Mouse (Mus musculus): ENCODE results near the gene Fbln5.

The Fbln5 gene

DNA sequence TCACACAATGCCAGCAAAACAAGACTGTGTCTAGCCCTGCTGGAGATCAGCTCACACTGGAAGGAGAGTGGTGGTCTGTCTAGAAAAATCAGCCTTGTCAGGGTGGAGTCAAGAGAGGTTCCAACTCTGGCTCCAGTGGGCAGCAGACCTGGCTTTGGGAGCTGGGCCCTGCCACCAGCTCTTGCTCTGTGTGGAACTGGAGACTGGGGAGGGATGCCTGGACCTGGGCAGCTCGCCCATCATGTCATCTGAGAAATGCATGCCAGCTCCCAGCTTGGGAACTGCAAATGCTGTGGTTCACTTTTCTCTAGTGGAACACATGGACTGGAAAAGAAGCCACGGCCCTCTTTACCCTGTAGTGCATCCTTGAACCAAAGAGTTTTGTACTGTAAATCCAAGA lies 8.3 kb downstream of the Fbln5 start:
- DNase-seq (ENCODE audit: low read depth, low spot score), result no peak

DNA sequence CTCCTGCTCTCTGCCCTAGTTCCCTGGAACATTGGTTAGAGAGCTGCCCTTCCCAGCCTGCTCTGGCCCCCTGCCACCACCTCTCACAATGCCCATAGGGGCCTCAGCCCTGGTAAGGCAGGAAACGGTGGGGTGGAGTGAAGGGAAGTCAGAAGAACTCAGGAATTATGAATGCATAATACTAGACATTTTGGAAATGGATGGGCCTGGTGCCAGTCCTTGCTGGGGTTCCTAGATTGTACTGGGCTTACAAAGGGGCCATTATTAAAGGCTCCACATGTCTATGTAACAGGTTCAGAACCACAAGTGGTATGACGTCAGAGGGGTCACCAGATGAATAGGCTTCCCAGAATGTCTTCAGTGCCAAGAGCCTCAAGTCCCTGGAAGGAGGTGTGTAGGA lies 11.5 kb downstream of the Fbln5 start:
- no peak for DNase-seq (ENCODE audit: low read depth, low spot score)

DNA sequence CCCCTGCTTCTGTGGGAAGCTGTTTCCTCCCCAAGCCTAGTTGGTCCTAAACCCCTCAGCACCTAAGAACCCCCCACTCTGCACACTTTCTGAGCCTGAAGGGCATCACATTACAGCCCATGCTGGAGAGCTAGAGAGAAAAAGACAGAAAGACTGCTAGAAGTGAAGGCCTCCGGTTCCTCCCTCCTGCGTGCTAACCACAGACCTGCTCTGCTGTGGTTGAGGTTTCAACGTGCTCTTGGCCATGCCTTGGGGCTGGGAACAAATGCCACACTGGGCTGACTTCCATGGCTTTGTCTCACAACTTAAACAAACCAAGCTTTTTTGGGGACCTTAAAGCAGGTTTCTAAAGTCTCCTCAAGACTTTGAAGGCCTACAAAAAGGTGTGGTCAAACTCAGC lies 16.4 kb downstream of the Fbln5 start:
- no peak for DNase-seq (ENCODE audit: low read depth, low spot score)

DNA sequence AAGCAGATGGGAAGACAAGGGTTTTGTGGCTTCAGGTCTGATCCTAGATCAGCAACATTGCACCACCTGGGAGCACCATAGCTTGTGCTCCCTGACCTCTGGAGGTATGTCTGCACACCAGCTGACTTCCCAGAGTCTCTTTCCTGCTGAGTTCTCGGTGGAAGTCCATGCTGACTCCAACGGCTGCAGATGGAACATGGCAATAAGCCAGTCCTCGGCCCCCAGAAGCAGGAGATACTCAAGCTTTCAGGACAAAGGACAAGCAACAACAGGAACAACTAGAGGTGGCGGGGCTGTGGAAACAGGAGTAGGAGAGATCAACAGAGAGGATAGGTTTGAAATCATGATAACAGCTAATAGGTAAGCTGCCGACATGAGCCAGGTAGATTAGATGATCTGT lies 17.1 kb downstream of the Fbln5 start:
- DNase-seq (ENCODE audit: low read depth, low spot score), result no peak

DNA sequence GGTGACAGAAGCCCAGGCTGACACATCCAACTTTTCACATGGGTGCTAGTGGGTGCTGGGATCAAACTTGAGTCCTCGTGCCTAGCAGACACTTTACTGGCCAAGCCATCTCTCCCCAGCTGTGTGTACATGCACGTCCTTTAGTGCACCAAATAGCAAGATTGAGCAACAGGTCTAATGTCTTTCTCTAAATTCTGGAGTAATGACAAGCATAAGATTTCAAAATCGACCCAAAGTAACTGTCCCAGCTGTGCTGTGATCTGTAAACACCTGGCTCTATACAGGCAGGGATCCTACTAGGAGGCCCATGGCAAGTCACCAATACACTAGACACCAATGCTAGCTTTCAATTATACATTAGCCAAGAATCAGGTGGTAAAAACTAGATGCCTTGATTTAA lies 17.8 kb downstream of the Fbln5 start:
- DNase-seq (ENCODE audit: low read depth, low spot score), result no peak

DNA sequence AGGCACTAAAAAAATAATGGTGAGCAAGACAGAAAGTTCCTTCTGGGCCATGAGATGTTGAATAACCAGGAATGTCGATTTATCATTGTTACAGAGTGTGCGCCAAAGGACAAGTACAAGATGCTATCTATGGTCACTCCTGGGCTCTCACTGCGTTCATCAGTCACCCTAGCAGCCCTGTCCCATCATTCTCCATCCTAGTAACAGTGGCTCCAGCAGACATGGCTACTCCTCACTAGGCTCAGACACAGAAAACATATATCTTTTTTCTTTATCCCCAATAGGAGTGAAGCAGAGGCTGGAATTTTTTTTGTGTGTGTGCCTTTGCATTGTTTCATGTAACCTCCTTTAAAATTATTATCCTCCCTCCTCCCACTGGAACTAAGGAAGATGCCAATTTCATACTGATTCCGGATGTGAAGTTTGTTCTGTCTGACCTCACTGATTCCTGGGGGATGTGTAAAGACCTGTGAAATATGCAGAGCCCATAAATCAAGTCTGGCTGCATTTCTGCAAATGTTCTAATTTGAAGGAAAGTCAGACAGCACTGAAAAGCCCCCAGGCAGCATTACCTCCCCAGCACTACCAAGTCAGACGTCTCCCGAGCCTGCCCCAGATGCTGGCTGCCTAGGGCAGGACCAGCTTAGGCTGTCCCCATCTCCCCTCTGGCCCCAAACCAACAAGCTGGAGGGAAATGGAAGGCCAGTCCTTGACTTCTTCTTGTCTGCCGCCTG lies 20.5 kb downstream of the Fbln5 start:
- no peak for DNase-seq (ENCODE audit: low read depth, low spot score)

DNA sequence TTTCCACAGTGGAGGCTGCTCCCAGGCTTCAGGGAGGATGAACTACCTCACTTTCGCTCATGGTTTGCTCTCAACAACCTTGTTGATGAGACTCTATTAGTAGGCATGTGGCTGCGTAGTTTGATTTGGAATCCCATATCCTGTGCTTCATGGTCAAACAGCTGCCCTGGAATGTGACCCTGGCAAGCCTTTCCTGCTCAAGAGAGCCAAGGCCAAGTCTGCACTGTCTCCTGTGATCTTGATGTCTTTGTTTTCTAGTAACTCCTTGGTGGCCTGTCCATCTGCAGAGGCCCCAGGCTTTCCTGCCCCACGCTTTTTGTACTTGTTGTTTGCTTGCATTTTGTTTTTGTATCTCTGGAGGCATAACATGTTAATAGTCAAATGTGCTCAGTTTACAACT lies 24.4 kb downstream of the Fbln5 start:
- no peak for DNase-seq (ENCODE audit: low read depth, low spot score)

DNA sequence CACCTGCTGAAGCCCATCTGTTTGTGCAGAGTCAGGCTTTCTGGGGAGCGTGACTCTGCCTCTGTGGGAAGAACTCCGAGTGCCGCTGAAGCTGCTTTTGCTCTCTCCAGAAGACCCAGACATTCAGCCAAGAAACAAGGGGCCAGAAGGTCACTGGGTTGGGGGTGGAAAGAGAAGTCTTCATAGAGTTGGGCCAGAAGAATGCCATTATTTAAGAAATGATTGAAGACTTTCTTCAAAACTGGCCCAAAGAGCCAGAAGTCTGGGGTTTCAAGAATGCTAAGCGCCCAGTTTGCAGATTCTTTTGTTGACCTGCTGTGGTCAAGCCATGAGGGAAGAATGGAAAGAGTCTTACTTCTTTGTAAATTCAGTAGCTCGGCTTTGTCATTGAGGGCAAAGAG lies 25.6 kb downstream of the Fbln5 start:
- no peak for DNase-seq (ENCODE audit: low read depth, low spot score)

DNA sequence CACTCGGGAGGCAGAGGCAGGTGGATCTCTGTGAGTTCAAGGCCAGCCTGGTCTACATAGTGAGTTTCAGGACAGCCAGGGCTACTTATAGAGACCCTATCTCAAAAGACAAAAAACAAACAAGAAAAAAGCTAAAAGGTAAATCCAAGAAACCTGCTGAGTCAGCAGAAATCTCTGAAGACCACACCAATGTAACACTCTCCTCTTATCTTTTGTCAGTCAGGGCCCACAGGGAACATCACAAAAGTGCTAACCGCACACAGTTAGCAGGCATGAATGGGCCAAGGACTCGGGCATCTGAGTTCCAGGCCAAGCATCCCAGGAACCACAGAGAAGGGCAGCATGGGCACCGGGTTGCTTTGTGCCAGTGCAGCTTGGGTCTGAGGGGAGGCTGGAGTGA lies 26.2 kb downstream of the Fbln5 start:
- DNase-seq (ENCODE audit: low read depth, low spot score), result no peak

DNA sequence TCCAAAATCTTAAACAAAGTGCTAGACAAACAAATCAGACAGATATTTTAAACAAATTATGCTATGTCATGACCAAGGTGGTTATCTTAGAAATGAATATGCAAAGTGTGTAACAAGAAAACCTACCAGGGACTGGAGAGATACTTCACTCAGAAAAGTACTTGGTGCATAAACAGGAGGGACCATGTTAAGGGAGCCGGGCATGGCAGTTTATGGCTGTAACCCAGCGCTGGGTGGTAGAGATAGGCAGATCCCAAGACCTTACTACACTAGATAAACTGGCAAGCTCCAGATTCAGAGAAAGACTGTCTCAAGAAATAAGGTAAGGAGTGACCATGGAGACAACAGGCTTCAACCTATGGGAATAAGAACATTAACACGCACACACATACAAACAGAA lies 29.1 kb downstream of the Fbln5 start:
- DNase-seq (ENCODE audit: low read depth, low spot score), result no peak

DNA sequence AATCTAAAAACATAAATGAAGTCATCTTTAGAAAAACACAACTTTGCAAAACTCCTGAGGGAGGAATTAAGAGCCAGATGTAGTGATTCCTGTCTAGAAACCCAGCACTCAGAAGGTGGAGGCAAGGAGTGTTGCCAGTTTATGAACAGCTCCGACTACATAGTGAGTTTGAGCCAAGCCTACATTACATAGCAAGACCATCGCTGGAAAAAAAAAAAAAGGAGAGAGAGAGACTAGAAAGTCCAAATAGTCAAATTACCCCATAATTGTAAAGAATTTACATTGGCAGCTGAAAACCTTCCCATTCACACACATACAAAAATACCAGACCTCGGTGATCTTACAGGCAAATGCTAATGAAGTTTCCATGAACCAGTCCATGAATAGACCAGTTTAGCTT lies 29.6 kb downstream of the Fbln5 start:
- DNase-seq (ENCODE audit: low read depth, low spot score), result no peak

DNA sequence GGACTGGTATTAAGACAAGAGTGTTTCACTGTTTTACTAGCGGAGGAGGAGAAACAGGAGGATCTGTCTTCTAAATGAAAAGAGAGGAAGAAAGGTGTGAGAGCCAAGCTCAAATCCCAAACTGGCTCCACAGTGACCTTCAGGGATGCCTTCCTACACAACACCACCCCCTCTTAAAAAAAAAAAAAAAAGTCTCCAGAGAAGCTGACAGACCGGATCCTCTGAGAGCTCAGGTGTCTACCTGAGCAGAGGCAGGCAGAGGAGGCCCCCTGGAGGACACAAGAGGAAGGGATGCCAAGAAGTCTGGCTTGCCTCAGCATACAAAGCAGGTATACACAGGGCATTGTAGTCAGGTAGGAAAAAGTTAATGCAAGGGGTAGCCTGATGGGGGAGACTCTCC lies 36.1 kb downstream of the Fbln5 start:
- DNase-seq (ENCODE audit: low read depth, low spot score), result no peak

DNA sequence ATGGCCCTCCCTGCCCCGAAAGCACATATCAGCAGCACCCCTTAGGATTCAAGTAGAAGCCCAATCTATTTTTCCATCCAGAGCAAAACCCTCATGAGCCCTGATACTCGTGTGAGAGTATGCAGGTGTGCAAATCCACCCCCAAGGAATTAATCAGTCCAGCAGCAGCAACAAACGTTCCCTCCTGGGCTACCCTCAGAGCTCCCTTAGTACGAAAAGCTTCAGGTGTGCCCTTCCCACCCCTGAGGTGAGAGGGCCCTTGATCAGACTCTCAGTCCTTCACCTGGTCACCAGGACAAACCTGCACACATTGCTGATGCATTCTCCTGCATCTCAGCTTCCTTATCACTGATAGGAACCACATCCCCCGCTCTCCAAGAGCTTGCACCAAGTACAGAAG lies 37.9 kb downstream of the Fbln5 start:
- no peak for DNase-seq (ENCODE audit: low read depth, low spot score)

DNA sequence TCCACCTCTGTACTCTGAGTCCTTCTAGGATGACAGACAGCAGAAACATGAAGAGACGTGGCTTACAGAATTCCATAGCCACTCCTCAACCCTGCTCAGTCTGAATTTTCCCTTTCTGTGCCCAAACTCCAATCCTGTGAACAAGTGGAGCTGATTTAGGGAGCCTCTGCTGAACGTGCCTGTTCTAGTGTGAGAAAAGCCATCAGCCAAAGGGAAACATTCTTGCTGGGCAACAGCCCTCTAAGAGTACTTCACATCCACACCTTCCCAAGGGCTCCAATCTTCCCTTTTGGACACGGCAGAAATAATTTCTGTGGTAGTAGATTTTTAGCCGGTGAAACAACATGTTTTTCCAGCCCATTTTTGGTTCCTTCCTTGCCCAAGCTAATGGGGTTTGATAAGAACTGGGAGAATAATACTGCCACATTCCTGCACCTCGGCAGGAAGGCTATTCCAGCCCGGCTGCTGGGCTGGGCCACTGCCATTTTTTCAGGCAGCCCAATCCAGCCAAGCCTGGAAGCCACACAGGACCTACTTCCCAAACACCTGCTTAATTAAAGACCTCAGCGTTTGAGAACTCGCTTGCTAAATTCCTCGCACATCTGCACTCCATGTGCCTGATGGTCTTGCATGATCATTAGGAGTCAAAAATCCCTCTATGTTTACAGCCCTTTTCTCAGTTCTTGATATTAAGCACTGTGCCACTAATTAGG lies 41.1 kb downstream of the Fbln5 start:
- DNase-seq (ENCODE audit: low read depth, low spot score), result no peak

DNA sequence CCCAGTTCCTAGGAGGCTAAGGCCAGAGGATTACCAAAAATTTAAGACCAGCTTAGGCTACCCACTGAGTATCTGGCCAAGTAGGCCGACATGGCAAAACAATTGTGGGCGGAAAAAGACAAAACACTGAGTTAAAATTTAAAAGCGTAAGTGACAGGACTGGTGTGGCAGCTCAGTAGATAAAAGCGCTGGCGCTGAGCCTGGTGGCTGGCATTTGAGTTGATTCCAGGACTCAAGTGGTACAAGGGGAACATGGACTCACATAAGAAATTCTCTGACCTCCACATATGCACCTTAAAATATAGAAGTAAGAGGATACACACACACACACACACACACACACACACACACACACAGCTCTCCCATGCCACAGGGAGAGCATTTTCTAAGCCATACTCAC lies 42.5 kb downstream of the Fbln5 start:
- DNase-seq (ENCODE audit: low read depth, low spot score), result no peak

DNA sequence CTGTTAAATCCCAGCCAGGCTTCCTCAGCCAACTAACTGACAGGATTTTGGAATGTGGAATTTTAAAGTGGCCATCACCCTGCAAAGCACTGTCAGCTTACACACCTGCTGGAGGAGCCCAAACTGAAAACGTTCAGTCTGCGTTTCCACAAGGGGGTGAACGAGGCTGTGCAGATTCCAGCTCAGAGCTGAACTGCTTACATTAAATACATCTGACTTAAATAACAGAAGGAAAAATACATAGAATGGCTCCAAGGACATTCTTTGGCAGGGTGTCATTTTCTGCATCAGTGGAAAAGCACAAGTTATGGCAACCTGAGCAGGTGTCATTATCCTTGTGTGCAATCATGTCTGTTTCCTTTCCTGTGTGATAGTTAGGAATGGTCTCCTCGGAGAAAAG lies 44.7 kb downstream of the Fbln5 start:
- DNase-seq (ENCODE audit: low read depth, low spot score), result no peak

DNA sequence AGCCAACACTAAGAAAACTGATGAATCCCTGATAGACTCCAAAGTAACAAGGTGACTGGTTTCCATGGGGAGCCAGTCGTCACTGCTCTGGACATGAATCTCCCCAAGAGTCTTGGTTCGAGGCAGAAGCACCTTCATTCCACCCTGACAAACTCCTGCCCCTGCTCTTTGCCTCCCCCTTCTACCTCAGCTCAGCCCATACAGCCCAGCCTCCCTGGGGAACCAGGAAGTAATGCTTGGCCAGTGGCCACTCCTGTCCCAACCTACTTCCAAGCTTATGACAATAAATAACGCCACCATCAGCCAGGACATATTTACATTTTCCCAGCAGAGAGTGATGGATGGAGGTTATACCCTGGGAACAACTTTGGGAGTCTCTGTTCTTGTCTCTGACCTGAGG lies 45.9 kb downstream of the Fbln5 start:
- DNase-seq (ENCODE audit: low read depth, low spot score), result no peak

DNA sequence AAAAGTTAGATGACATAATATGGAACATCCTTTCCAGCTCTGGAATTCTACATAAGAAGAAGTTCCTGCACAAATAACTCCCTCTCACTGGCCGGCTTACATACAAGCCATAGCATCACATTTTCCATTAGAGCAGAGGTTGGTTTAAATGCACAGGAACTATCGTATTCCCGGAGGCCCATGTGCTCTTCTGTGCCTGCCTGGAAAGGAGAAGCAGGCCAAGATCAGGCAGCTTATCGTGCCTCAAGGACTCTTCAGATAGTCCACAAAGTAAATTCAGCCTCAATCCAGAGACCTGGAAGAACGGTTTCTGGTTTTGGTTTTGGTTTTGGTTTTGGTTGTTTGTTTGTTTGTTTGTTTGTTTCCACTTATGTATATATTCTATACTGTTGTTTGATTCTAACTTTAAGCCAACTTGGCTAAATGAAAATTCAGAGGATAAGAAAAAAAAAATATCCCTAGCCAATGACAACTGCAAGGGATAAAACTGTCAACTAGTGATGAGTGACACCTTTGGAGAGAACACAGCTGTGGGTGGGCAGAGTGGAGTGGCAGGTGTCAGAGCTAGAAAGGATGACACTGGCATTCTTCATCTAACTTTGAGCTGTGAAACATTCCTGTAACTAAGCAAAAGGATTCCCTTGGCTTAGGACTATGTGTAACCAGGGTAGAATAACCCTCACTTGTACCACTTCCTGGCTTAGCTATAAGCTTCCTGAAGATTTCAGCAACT lies 48.4 kb downstream of the Fbln5 start:
- no peak for DNase-seq (ENCODE audit: low read depth, low spot score)

DNA sequence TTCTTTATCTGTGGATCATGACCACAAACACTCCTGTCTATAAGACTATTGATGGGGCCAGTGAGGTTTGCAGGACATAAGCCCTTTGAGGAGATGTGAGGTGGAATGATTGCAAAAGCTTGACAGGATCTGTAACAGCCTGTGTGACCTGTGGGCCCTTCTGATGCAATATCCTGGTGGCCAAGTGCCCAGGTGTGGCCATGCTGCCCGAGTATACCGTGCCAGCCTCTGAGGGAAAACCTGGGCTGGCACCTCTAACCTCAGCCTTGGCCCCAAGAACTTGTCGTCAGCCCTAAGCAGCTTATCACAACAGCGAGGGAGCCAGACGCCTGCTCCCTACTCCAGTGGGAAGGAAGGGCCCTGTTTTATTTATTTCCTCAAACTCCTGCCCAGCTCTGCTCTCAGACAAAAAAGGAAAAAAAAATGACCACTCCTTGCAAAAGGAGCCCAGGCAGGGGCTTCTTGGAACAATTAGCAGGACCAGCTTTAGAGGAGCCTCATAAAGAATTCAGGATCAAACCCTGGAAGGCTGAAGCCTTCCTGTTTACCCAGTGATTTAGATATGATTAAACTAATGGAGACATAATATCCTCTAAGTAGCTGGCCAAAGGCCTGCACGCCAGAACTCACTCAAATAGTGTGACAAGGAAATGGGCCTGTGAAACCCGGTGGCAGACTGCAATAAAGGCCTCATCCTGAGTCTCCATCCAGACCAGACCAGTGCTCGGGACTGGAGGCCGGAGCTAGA lies 51.4 kb downstream of the Fbln5 start:
- DNase-seq (ENCODE audit: low read depth, low spot score), result no peak

DNA sequence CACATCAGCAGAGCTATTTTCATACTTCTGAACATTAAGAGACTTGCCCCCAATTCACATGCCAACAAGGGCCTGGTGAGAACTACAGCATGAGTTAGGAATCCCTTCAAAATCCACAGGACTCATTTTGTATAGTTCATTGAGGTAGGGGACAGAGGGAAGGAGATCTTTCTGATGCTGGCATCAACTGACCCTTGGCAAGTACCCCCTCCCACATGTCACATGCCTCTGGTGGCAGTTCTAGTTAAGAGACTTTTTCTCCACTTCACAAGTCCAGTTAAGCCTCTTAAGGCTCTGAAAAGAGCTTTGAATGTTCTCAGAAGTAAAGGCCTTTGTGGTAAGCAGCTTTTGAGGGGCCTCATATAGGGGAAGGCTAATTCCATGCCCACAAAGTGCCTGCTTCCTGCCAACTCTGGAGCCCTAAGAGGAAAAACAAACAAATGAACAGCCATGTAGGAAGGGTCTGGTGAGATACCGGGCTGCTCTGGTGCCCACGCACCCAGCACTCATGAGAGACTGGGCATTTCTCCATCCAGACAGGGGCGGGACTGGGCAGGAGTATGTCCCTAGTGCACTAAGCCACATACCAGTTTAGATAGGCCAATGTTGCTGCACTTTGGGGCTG lies 52.5 kb downstream of the Fbln5 start:
- no peak for DNase-seq (ENCODE audit: low read depth, low spot score)

DNA sequence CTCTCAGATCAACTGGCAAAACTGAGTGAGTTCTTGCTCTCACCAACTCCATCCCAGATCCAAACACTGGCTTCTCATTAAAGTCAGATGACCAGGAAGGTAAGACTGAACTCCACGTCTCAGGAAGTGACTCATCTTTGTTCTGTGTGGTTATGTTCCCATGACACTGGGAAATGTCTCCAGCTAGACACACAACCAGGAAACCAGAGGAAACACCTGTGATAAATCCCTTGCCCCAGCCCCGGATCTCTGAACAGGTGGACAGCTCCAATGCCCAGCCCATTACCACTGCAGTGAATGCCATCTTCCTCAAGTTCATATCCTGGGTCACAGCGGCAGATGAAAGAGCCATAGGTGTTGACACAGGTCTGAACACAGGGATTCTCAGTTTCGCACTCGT lies 54.0 kb downstream of the Fbln5 start:
- no peak for DNase-seq (ENCODE audit: low read depth, low spot score)

DNA sequence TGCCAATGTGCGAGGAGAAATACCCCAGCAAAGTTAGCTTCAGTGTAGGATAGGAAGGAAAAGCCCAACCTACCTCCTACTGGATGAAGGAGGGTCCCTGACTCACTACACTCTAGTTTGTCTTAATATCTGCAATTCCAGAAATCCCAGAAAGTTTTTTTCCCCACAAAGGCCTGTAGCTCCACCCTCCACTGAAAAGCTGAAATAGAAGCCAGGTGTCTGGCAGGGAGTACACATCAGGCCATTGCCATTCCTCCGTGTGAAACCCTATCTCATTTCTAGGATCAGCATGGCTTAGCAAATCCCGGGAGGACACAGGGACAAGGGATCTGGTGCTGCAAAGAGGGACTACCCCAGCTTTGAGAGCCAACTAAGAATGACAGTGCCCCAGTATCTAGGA lies 55.8 kb downstream of the Fbln5 start:
- no peak for DNase-seq (ENCODE audit: low read depth, low spot score)
